Mouse (Mus musculus) naive thymus-derived CD4-positive, alpha-beta T cell, adult 2 months (primary cell): ENCODE results near the gene Cyfip2.

Experiments
- DNase-seq: peaks from one replicate; pipeline ENCODE4 v3.0.0-alpha.2; 2011; ENCODE audit warnings: low read depth

Cyfip2 gene

DNA sequence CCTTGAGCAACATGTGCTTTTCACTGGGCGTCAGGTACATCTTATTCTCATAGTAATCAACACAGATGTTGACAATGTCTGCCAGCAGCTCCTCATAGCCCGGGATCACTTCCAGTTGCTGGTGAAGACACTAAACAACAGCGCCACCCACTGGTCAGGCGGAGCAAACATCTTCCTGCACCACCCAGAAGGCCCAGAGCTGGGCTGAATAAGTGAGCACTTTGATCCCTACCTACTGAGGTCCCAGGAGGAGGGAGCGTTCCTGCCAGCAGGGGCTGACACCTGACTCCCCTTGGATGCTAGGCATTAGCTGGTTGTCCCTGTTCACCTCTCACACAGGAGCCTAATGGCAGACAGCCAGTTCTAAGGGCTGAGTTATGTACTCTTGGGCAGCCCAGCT is 35.9 kb downstream of the Cyfip2 start:
- peak; percentile 75 for DNase-seq

DNA sequence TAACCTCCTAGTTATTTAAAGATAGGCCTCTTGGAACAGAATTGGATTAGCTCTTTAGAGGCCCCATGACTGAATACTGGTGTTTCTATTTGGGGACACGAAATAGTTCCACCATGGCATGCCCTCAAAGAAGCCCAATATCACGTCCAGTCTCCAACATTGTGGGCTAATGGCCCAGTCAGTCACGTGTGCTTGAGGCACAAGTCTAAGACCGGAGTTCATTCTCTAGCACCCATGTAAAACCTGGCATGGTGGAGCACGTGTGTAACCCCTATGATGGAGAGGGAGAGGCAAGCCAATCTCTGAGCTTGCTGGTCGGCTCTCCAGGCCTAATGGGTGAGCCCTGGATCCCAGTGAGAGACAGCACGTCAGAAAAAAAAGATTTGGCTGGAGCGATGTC is 36.5 kb downstream of the Cyfip2 start:
- DNase-seq = no peak

DNA sequence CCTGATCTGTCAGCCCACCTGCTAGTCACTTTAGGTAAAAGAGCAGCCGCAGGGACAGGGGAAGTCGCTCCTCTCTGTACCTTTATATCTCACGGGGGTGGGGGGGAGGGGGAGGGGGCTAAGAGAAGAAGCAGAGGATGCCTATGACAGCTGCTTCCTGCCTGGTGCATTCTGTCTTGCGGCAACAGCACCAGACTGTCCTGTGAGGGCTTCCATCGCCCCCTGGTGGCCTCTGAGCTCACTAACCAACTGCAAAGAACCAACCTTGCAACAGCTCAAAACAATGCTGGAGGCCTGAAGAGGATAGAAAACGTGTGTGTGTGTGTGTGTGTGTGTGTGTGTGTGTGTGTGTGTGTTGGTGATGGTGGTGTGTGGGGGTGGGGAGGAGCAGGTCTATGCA is 37.4 kb downstream of the Cyfip2 start:
- DNase-seq = peak; percentile 93

DNA sequence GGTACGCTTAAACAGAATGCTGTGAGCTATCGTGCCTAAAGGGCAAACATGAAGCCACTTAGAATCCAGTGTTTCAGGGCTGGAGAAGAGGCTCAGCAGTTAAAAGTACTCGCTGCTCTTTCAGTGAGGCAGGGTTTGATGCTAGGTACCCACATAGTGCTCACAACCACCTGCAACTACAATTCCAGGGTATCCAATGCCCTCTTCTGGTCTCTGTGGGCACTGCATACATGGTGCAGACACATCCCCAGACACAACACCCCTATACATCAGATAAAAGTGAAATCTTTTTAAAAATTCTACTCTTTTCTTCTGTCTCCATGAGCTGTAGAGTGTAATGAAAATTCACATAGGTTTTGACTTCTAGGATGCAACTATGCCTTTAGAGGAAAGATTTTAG is 38.7 kb downstream of the Cyfip2 start:
- peak; percentile 28 for DNase-seq

DNA sequence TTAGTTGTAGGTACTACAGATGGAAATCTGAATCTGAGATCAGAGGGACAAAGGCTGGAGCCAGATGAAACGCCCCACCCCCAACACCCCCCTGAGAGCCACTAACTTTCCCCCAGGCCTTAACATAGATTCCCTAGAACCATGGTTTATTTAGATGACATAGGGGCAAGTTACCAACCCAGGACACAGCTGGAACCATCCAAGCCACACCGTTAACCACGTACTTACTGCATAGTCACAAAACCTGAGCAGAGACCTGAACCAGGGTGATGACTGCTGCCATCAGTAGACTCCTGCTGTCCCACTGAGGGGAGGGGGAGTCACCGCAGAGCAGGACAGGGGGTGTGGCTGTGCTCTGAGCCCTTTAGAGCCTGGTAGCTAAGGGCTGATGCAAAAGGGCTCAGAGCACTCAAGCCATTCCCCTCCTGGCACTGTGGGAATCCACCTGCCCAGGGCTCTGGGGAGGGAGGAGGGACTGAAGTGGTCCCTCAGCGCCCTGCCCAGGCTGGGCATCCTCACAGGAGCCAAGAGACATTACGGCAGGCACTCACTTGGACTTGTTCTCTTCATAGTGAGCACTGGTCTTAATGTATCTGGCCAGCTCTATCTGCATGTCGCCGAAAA is 40.5 kb downstream of the Cyfip2 start:
- no peak for DNase-seq

DNA sequence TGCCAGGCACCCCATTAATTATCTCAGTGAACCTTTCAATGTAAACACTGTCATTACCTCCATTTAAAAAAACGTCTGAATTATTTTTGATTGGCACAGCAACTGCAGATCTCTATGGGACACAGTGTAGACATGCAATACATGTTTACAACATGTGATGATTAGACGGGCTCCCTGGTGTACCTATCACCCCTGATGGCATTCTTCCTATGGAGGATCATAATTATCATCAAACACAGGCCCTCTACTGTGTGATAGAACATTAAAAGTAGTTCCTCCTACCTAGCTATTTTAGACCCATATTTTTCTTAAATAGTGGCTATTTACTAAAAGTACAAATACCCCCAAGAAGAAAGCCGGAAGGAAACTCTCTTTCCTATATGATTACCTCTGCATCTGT is 42.8 kb downstream of the Cyfip2 start:
- no peak for DNase-seq

DNA sequence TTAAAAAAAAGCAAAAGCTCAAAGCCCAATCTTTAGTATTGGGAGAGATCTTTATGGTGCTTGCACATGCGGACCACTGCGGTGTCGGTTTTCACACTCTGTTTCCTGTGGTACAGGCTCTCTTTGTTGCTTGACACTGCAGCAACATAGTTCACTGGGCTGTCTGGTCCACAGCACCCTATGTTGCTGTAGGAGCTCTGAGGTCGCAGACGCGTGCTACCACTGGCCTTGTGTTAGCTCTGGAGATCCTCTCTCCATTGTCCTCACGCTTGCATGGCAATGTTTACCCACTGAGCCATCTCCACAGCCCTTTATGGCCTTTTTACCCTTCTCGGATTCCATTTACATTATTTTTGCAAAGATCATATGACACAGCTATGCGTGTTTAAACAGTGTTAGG is 43.3 kb downstream of the Cyfip2 start:
- DNase-seq = no peak

DNA sequence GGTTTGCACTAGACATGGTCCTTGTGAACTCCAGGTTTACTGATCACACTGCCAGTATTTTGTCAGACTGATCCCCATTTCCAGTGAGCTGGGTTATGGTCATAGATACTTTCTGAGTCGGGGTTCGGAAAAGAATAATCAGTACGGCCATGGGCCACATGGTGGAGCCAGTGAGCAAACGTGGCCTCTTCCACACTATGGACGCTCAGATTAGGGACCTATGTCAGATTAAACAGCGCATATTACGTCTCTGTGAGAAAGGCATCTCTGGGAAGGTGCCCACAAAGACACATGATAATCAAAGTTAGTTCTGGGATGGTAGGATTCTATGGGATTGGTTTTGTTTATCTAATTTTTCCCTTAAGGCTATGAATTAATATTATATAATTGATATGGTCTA is 43.7 kb downstream of the Cyfip2 start:
- DNase-seq = peak; percentile 80

DNA sequence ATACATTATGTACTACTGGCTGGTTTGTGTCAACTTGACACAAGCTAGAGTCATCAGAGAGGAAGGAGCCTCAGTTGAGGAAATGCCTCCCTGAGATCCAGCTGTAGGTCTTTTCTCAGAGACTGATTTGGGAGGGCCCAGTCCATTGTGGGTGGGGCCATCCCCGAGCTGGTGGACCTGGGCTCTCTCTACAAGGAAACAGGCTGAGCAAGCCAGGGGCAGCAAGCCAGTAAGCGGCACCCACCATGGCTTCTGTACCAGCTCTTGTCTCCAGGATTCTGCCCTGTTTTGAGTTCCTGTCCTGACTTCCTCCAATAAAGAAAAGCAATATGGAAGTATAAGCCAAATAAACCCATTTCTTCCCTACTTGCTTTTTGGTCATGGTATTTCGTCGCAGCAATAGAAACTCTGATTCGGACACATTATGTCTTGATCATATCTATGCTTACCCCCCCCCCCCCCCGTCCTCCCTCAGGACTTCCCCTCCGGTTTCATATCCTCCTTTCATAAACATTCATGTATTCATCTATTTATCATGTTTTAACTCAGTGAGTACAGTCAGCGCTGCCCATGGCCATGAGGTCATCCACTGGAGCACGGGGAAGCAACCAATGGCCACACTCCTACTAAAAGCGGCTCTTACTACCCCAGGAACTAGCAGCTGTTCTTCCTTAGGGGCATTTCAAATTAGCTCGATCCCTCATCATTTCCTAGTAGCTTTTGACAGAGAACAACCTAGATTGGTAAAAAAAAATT is 47.5 kb downstream of the Cyfip2 start:
- DNase-seq = no peak

DNA sequence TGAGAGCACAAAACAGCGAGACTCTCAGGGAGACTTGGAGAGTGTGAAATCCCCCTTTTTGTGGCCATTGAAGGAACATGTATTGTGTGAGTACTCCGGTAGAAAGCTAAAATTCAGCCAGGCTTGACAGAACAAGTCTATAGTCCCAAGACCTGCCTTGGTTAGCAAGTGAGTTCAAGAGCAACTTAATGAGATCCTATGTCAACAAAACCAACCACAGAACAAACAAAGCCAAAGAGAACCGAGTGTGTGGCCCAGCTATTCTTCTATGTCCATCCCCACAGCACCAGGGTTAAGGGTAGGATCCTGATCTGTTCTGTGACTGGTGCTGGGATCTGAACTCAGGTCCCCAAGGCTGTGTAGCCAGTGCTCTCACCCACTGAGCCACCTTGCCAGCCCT is 48.1 kb downstream of the Cyfip2 start:
- no peak for DNase-seq

DNA sequence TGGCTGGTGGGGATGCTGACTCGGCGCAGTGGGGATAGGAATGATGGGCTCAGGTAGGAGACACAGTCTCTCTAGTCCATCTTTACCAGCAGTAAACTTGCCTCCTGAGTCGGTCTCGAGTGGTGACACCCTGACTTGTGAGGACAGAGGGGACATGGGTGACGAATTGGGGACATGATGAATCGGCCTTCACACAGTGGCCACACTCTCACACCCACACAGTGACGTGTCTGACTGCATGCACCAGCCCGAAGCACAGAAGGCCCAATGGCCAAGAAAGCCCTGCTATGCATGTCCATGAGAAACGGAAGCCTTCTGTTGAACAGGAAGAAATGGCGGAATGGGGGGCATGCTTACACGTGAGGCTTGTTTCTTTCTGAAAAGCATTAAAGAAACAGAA is 49.4 kb downstream of the Cyfip2 start:
- no peak for DNase-seq

DNA sequence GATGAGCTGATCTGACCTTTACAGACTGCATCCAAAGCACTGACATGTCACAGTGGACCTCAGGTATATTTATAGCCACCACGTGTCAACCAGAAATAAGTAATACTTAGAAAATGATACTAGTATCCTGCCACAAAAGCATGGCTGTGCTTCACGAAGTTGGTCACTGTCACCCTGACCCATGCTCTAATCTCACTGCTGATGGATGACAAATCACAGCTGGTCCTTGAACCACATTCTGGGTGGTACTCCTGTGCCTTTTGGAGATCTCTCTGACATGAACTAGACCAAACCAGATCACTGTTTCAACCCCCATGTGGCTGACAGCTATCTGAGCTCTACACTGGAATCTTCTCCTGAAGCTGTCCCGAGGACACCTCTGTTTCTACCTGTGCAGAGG is 49.8 kb downstream of the Cyfip2 start:
- no peak for DNase-seq

DNA sequence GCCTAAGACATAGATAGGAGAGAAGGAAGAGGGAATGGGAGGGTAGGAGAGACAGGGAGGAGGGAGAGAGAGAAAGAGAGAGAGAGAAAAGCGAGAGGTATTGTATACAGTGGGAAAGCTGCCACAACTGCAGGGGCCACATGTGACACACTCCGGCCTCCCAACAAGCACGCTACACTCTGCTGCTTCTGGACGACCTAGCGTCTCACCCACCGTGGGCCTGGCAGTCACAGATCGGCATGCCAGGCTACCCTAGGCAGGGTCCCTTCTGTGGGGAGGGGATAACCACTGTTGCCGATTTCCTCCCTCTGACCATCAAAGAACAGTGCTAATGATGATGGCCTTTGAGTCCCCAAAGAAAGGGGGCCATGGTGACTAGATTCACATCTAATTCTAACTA is 53.9 kb downstream of the Cyfip2 start:
- DNase-seq = no peak

DNA sequence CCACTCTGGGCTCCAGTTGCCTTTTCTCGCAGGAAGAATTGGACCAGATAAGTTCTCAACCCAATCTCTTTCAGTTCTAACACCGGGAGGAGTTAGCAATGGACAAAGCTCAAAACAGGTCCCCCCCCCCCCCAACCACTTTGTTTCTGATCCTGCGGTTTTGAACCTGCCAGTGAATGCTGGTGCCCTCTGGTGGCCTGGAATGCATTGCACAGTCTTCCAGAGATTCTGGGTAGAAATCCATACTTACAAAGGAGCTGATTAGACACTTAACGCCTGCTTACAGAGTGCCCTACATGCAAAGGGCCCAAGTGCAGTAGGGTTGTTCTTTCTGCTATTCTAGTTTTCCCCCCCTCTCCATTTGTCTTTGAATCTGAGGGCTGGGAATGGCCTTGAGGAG is 54.5 kb downstream of the Cyfip2 start:
- peak; percentile 52 for DNase-seq

DNA sequence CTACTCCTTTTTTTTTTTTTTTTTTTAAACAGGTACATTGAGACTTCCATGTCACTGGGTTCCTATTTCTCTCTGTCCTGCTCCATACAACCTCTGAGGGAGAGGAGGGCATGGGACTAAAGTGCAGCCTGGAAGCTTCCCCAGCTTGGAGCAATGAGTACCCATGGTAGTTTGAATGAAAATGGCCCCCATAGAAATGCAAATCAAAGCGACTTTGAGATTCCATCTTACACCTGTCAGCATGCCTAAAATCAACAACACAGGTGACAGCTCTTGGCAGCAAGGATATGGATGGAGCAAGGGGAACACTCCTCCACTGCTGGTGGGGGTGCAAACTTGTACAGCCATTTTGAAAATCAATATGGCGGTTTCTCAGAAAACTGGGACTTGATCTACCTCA is 57.4 kb downstream of the Cyfip2 start:
- no peak for DNase-seq

DNA sequence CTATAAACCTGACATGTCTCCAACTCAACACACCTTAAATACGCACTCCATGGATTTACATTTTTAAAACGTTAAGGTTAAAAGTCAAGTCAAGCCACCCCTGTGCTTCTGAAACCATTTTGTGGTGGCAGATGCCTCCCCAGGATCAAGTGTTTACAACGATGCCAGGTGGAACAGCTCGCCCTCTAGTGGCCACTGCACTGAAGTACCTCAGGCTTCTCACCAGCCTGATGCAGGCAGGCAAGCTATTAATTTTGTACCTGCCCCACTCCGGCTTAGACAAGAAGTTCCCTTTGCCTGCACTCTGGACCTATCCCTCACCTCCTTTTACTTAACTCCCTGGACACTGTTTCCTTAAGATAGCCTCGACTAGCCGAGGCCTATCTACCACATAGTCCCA is 60.7 kb downstream of the Cyfip2 start:
- DNase-seq = peak; percentile 80

DNA sequence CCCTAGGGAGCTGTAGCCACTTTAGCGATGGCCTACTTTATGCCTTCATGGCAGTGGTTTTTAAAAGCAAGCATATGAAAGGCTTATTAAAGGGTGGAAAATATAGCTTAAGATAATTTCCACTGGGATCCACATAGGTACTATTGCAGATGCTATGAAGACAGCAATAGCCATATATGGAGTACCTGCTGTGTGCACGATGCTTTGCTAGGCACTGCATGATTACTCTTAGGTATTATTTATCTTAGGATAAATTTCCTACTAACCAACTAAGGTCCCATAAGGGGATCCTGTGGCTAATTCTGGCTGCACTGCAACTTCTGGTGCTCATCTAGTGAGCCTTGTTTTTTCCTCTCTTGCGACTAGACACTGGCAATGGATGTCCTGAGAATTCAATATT is 64.3 kb downstream of the Cyfip2 start:
- DNase-seq = no peak

DNA sequence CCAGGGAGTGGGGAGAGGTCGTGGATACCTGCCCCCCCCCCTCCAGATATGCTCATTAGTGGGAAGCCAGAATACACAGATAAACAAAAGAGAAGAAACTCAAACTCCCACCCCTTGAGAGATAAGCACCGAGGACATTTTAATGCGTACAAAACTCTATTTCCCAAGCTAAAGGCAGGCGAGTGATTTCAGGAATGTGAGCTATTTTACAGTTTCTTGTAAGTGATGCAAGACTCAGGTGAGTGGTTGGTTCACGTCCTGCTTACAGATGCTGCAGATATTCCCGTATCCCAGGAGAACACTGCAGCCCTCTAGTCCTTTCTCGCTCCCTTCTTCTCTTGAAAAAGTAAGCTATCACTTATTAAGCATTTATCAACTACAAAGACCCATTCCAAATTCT is 66.3 kb downstream of the Cyfip2 start:
- no peak for DNase-seq

DNA sequence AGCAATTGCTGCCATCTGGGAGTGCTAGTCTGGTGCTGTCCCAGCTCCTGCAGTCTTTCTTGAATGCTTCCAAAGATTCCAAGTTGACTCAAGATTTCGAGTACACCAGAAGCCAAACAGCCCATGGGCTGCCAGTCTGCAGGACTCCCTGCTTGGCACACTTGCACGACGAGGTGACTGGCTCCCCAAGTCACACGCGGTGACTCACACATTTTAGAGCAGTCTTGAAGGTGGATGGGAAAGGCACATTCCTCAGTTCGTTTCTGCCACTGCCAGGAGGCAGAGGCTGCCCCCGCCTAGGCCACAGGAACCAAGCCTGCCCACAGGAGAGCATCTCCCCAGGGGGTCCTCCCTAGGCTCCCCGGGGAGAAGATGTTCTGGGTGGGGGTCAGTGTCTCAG is 66.7 kb downstream of the Cyfip2 start:
- no peak for DNase-seq

DNA sequence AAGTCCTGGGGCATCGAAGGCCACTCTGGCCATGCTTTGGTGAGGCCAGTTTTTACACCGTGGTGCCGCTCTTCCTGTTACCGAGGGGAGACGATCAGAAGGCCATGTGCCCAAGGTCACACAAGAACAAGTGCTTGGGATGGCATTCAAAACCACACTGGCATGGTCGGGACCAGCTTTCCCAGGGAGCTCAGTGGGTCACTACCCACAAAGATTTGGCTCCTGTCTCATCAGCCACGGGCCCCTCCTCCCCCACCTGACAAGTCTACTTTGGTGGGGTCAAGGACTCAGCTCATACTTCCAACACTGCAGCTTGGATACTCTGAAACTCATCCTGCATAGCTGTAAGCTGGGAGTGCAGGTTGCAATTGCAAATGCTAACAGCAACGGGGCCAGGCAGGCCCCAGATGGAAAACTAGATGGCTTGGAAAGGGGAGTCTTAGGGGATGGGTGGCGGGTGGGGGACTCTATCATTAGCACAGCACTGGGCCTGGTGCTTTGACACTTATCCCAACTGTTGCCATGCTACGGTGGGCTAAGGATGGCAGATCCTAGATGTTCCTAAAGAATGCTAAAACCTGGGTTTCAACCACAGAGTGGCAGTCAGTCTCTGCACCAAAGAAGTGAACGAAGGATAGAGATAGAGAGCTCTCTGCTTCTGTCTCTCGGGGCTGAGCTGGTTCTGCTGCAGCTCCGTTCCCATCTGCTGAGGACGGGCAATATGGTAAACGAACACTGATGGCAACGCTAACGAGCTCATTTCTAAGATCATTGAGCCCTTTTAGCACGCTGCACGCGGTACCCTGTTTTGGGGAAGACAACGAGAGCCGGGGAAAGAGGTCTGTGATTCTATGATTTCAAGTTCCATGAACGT is 67.7 kb downstream of the Cyfip2 start:
- no peak for DNase-seq

DNA sequence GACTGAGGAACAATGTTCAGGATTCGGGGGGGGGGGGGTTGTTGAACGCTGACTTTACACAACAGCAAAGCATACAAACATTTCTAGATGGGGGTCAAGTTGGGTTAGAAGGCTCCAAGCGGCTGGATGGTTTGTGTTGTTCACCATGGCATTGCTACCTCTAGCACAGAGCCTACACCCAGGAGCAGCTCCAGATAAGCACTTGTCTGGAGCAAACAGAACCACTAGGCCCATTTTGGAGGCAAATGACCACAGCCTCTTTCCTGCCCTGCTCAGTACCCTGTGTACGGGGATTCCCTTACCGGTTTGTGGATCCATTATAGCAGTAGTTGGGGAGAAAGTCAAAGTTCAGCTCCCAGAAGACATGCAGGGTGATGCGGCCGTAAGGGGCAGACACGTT is 70.7 kb downstream of the Cyfip2 start:
- no peak for DNase-seq

DNA sequence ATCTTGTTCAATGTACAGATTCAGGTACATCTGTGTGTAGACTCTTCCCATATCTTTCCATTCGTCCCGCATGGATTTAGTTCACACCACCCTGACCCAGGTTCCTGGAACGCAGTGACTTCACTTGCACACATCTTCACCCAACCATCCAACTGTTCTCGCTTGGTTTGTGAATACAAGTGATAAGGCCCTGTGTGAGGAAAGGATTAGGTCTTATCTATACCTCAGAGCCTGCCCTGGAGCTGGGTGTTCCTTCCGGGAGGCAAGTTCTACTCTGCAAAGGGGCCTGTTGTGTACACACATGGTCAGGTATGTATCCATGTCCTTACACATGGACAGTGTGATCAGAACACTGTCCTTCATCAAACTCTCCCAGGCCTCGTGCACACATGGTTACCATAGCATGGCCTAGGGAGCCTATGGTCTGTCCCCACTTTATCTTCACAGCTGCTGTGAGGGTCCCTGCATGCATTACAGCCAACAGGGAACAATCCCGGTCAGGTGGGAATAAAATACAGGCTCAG is 71.4 kb downstream of the Cyfip2 start:
- DNase-seq = no peak

DNA sequence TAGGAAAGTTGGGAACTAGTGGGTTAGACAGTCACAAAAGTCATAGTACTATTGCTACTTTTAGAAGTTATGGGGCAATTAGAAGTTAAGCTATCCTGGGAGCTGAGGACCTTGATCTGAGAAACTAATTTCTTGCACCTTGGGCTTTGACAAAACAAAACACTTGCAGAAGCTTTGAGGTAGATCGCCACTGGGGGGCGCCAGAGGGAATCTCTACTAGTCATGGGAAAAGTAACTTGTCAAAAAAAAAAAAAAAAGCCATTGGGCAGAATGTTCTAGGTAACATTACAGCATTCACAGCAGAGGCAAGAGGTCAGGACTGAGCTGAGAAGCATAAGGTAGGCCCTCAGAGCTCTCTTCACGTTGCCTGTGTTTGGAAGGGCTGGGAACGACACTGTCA is 75.7 kb downstream of the Cyfip2 start:
- DNase-seq = peak; percentile 81
